Mouse (Mus musculus): ENCODE data around the gene Fstl4.
"Not testable (repeated sequence)": the region's sequence is repeated elsewhere in the genome, so short reads cannot be mapped to it uniquely, and the experiment has no call there.

The Fstl4 gene

GRCm38 (mm10) chr11:53132406-53133035, 368.1 kb downstream of the Fstl4 start:
- no peak for DNase-seq (ENCODE audit: low spot score)

GRCm38 (mm10) chr11:53136371-53136770, 371.9 kb downstream of the Fstl4 start:
- DNase-seq (ENCODE audit: low spot score) = no peak

- DNase-seq (ENCODE audit: low spot score) = no peak
Measured at GRCm38 (mm10) chr11:53137381-53137780, 372.9 kb downstream of the Fstl4 start.

GRCm38 (mm10) chr11:53138212-53138611, 373.8 kb downstream of the Fstl4 start:
- DNase-seq (ENCODE audit: low spot score) = no peak

- no peak for DNase-seq (ENCODE audit: low spot score)
Measured at GRCm38 (mm10) chr11:53139666-53140065, 375.2 kb downstream of the Fstl4 start.

- DNase-seq (ENCODE audit: low spot score) = no peak
Measured at GRCm38 (mm10) chr11:53140196-53140595, 375.8 kb downstream of the Fstl4 start.

- DNase-seq (ENCODE audit: low spot score) = no peak
Measured at GRCm38 (mm10) chr11:53140722-53141400, 376.4 kb downstream of the Fstl4 start.

- DNase-seq (ENCODE audit: low spot score) = no peak
Measured at GRCm38 (mm10) chr11:53143522-53143921, 379.1 kb downstream of the Fstl4 start.

- DNase-seq (ENCODE audit: low spot score) = no peak
Measured at GRCm38 (mm10) chr11:53144506-53144905, 380.1 kb downstream of the Fstl4 start.

GRCm38 (mm10) chr11:53146290-53146689, 381.9 kb downstream of the Fstl4 start:
- peak; percentile 75 for DNase-seq (ENCODE audit: low spot score)

GRCm38 (mm10) chr11:53156463-53156862, 392.0 kb downstream of the Fstl4 start:
- no peak for DNase-seq (ENCODE audit: low spot score)

- peak; percentile 56 for DNase-seq (ENCODE audit: low spot score)
Measured at GRCm38 (mm10) chr11:53157621-53158259, 393.3 kb downstream of the Fstl4 start.

GRCm38 (mm10) chr11:53162385-53162784, 398.0 kb downstream of the Fstl4 start:
- DNase-seq (ENCODE audit: low spot score) = no peak

- no peak for DNase-seq (ENCODE audit: low spot score)
Measured at GRCm38 (mm10) chr11:53166478-53166877, 402.0 kb downstream of the Fstl4 start.

GRCm38 (mm10) chr11:53182177-53182852, 417.9 kb downstream of the Fstl4 start:
- DNase-seq (ENCODE audit: low spot score) = no peak

GRCm38 (mm10) chr11:53182858-53183257, 418.4 kb downstream of the Fstl4 start:
- DNase-seq (ENCODE audit: low spot score) = no peak

GRCm38 (mm10) chr11:53184046-53184445, 419.6 kb downstream of the Fstl4 start:
- DNase-seq (ENCODE audit: low spot score) = no peak

- no peak for DNase-seq (ENCODE audit: low spot score)
Measured at GRCm38 (mm10) chr11:53184698-53185097, 420.3 kb downstream of the Fstl4 start.

- DNase-seq (ENCODE audit: low spot score) = no peak
Measured at GRCm38 (mm10) chr11:53187427-53188140, 423.1 kb downstream of the Fstl4 start.

GRCm38 (mm10) chr11:53196551-53196950, 432.1 kb downstream of the Fstl4 start:
- not testable (repeated sequence) for DNase-seq (ENCODE audit: low spot score)

GRCm38 (mm10) chr11:53197111-53197510, 432.7 kb downstream of the Fstl4 start:
- DNase-seq (ENCODE audit: low spot score) = no peak

Measured in testis, postnatal 10 days (tissue).